Mouse (Mus musculus): ENCODE measurements around the gene Tspan17. TPM values are rescaled to one million over a fixed set of nuclear protein-coding genes. Genes with fewer than 3 reads are reported as not detected.

The Tspan17 gene
- total RNA-seq, 2 experiments from 2014 or later = 23.0 to 25.8 TPM

GRCm38 (mm10) chr13:54838540-54838939 lies 49.4 kb downstream of the Tspan17 start:
- DNase-seq = no peak
- intact Hi-C loops (cut with DNase I; ENCODE audit: low total_unique reads) = no loop called here

- intact Hi-C loops (cut with DNase I; ENCODE audit: low total_unique reads) = no loop called here
These were observed 50.0 kb downstream of the Tspan17 start for GRCm38 (mm10) chr13:54839211-54839610.

GRCm38 (mm10) chr13:54844579-54844978 lies 55.4 kb downstream of the Tspan17 start:
- no peak for DNase-seq
- intact Hi-C loops (cut with DNase I; ENCODE audit: low total_unique reads) = no loop called here

More at GRCm38 (mm10) chr13:54839211-54839610, 50.0 kb downstream of the Tspan17 start:
- no peak for DNase-seq

Other genes starting within 250 kb of the Tspan17 start
- gene 4833439L19Rik, start 223.9 kb upstream of the Tspan17 start, total RNA-seq (2021) = 100 to 1,000 TPM in 1 of 2 experiments, 10 to 100 TPM in 1; 97.4 to 106 TPM
- 1 to 10 TPM; 2.9 to 3.7 TPM for gene Arl10, start 214.4 kb upstream of the Tspan17 start, total RNA-seq (2021)
- 10 to 100 TPM; 17.6 to 19.4 TPM for gene Nop16, start 199.3 kb upstream of the Tspan17 start, total RNA-seq (2021)
- 100 to 1,000 TPM; 126 to 131 TPM for gene Higd2a, start 199.2 kb upstream of the Tspan17 start, total RNA-seq (2021)
- gene Cltb, start 178.0 kb upstream of the Tspan17 start, total RNA-seq (2021) = 10 to 100 TPM; 86.4 to 95.0 TPM
- 10 to 100 TPM; 16.8 to 17.7 TPM for gene Faf2, start 167.6 kb upstream of the Tspan17 start, total RNA-seq (2021)
- gene Rnf44, start 95.5 kb upstream of the Tspan17 start, total RNA-seq (2021) = 10 to 100 TPM; 25.7 to 26.0 TPM
- gene Cdhr2, start 87.9 kb upstream of the Tspan17 start, total RNA-seq (2021) = not detected
- gene Gprin1, start 39.5 kb upstream of the Tspan17 start, total RNA-seq (2021) = under 1 TPM; 0.09 to 0.12 TPM
- gene Sncb, start 22.8 kb upstream of the Tspan17 start, total RNA-seq (2021) = under 1 TPM in 1 of 2 experiments, not detected in 1; 0.18 TPM
- not detected for gene Eif4e1b, start 5.4 kb upstream of the Tspan17 start, total RNA-seq (2021)
- 1 to 10 TPM; 3.5 to 4.2 TPM for gene Unc5a, start 160.0 kb downstream of the Tspan17 start, total RNA-seq (2021)
- under 1 TPM; 0.45 to 0.80 TPM for gene Hk3, start 232.0 kb downstream of the Tspan17 start, total RNA-seq (2021)